Mouse (Mus musculus) v-Abl transformed pro-B cells (cell line): ENCODE results near the gene Acsl5.

ENCODE experiments used
- in situ Hi-C, 2 experiments: fragments of 400-800 bp; cut with MboI; formaldehyde crosslinking; loops; one replicate each; pipeline ENCODE4 v1.15.1; 2025; ENCODE audit not compliant: unreplicated experiment in 2 of 2

Acsl5 gene

DNA sequence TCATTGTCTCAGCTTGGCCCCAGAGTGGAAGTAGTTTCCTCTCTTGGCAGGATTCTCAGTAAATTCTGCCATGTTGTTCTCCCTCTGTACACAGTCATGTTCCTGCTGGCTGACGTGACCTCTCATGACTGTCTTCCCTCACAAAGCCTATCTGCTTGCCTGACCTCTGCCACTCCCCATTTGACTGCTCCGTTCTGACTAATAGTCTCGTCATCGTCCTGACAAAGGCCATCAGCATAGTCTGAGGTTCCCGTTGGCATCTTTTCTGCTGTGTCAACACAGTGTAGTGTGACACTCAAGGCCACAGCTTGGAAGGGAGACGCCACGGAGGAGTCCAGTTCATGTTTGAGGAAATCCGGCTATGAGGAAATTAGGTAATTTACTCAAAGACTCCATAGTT is 19.6 kb upstream of the Acsl5 start:
- in situ Hi-C loops = loop anchor here in 1 of 2 experiments (25.0 kb wide), 1 partner anchor 630 kb away; no protein-coding TSS in a partner anchor

DNA sequence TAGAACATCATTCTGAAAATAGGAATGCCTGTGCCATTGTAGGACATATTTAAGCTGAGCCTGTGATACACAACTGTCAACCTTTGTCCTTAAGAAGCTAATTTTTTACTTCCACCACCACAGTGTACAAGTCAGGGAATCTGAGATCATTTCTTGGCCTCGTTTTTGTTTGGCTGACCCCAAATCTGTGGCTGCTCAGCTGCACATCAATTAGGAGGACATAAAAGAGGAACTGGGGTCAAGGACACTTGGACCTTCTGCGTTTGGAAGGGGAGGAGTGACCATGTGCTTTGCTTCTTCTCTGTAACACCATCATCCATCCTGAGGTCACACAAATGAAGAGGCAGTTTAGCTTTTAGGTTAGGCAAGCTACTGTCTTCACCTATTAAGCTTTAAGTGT is 15.7 kb upstream of the Acsl5 start:
- in situ Hi-C loops = loop anchor here in 1 of 2 experiments (25.0 kb wide), 1 partner anchor 626 kb away; no protein-coding TSS in a partner anchor

DNA sequence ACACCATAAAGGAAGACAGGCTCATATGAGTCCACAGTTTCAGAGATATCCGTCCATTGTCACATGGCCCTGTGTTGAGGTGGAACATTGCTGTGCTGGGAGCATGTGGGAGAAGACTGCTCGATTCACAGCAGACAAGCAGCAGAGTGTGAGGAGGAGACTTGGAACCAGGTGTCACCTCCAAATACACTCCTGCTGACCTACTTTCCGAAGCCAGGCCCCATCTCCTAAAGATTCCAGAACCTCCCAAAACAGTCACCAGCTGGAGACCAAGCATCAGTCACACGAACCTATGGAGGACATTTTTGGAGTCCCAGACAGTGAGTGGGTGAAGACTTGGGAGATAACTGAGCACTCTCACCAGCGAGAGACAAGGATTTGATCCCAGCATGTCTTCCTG is 15.2 kb upstream of the Acsl5 start:
- in situ Hi-C loops = loop anchor here in 1 of 2 experiments (25.0 kb wide), 1 partner anchor 626 kb away; no protein-coding TSS in a partner anchor

DNA sequence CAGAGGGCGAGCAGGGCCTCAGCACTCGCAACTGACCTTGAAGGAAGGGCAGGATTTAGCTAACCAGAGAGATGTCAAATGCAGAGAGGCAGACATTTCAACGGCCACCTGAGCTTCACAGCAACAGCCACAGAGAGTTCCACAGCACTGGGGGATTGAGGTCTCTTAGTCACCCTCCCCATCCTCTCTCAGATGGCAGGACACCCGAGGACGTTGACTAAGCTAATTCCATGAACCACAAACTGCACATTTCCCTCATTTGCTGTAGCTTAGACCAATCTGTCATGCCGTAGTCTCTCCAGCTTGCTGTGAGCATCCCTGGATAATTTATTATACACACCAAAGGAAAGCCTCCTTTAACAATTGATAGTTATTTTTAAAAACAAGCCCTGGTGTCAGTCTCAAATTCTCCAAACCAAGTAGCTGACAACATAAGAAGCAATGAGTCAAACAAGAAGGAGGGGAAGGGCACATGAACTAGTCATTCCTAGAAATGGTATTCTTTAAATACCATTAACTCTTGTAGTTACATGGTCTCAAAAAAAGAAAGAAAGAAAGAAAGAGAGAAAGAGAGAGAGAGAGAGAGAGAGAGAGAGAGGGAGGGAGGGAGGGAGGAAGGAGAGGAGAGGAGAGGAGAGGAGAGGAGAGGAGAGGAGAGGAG is 11.8 kb upstream of the Acsl5 start:
- in situ Hi-C loops = loop anchor here in 1 of 2 experiments (25.0 kb wide), 1 partner anchor 622 kb away; no protein-coding TSS in a partner anchor

DNA sequence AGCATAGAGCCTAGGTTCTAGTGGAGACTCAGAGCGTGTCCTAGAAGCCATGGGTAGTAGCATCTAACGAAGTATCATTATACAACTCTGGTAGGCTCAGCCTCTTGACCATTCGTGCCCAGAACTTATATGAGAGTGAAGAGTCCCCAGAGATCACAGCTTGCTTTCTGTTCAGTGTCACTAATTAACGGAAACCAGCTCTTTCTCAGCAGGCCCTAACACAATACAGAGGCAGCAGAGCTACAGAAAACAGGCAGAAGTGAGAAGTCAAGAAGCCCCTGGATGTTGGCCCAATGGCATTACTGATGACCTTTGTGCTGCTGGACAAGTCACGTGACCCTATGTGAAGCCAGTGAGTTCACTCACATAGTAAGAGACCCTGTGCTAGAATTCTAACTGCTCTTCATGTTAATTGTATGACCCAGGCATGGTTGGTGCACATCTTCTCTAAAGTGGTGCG is 10.5 kb upstream of the Acsl5 start, which contains the start of gene Gucy2g:
Gucy2g (minus strand) TSS at position 51 of the 460 bp plus-strand sequence.
- in situ Hi-C loops = loop anchor here in 1 of 2 experiments (25.0 kb wide), 1 partner anchor 621 kb away; no protein-coding TSS in a partner anchor

DNA sequence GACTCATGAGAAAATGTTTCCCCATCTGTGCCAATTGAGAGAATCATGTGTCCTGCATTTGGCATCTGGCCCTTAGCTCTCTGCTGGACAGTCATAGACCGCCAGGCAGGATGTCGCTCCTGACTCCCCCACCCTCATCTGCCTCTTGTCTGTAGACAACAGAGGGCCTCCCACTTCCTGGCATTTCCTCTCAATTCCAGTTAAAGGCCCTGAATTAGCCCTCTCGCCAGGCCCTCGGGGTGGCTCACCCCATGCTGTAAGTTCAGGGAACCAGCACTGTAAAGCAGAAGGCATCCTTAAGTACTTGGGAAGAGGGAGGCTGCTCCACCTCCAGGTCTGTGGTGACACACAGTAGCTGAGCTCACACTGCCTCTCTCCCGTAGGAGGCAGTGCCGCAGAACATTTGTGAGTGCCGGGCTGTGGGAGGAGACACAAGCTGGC is 6.9 kb upstream of the Acsl5 start:
- in situ Hi-C loops = loop anchor here in 1 of 2 experiments (25.0 kb wide), 1 partner anchor 617 kb away; no protein-coding TSS in a partner anchor

DNA sequence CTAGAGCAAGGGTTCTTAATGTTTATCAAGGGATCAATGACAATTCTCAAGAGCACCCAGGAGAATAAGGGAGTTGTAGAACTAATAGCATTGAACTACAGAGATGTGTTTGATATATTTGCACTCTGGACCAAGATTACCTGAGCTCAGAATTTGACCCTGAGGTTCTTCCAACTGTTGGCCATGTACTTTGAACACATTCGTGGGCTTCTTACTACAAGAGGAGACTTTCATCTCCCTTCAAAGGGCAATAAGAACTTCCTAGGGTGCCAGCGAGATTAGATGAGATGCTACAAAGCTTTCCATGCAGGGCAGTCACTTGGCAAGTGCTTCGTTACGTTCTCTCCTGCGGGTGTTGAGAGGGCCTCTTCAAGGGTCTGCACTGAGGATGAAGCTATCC is 4.2 kb upstream of the Acsl5 start:
- in situ Hi-C loops = loop anchor here in 1 of 2 experiments (25.0 kb wide), 1 partner anchor 615 kb away; no protein-coding TSS in a partner anchor

DNA sequence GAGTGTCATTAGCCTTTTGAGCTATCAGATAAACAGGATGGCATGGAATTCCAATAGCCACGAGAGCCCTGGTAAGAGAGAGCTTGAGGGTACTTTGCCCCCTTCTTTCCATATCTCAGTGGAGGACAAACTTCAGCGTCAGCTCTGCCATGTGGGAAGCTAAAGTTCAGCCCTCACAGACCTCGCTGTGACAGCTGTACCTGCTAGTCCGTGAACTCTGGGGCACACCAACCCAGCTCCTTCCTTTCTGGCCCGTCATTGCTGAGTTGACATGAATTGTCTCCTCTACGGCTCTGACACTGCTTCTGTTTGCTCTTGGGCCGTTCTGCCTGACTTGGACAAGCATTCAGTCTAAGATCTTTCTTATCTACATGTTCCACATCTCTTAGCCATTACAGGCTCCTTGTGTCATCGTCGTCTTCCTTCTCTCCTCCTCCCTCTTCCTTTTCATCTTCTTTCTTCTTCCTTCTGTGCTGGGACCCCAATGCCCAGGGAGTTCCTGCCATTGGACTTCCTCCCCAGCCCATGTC is 3.7 kb upstream of the Acsl5 start:
- in situ Hi-C loops = loop anchor here in 1 of 2 experiments (25.0 kb wide), 1 partner anchor 614 kb away; no protein-coding TSS in a partner anchor

DNA sequence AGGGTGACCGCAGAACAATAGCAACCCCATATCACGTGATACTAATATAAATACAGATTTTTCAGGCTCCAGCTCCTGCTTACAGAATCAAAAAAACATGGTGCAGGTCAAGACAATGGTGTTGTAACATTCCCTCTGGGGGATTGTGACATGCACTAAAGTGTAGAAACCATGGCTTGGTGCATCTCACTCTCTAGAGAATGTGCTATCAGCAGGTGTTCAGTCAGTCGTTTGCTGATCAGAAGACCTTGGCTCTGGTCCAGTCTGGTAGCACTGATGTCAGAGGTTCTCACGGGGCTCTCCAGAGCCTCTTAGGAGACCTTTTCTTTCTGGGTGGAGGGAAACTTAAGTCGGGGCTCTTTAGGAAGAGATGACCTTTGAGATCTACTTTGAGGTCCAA is 1.3 kb upstream of the Acsl5 start:
- in situ Hi-C loops = loop anchor here (5.0 to 10.0 kb wide), 2 partner anchors 33 to 54 kb away; no protein-coding TSS in a partner anchor

DNA sequence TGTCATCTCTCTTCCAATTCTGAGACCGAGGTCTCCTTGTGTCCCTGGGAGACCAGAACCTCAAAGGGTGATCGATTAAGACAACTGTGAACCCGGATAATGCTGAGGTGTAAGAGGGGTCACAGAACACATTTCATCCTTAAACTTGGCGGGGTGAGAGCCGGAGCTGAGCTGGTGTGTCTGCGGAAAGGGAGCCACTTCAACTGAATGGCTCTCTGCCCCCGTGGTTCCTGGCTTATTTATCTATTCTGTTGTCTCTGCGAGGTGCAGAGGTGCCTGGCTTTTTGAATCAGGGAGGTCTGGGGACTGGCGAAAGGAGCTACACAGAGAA is 1.5 kb downstream of the Acsl5 start:
- in situ Hi-C loops = loop anchor here (5.0 to 10.0 kb wide), 2 partner anchors 36 to 52 kb away; no protein-coding TSS in a partner anchor

DNA sequence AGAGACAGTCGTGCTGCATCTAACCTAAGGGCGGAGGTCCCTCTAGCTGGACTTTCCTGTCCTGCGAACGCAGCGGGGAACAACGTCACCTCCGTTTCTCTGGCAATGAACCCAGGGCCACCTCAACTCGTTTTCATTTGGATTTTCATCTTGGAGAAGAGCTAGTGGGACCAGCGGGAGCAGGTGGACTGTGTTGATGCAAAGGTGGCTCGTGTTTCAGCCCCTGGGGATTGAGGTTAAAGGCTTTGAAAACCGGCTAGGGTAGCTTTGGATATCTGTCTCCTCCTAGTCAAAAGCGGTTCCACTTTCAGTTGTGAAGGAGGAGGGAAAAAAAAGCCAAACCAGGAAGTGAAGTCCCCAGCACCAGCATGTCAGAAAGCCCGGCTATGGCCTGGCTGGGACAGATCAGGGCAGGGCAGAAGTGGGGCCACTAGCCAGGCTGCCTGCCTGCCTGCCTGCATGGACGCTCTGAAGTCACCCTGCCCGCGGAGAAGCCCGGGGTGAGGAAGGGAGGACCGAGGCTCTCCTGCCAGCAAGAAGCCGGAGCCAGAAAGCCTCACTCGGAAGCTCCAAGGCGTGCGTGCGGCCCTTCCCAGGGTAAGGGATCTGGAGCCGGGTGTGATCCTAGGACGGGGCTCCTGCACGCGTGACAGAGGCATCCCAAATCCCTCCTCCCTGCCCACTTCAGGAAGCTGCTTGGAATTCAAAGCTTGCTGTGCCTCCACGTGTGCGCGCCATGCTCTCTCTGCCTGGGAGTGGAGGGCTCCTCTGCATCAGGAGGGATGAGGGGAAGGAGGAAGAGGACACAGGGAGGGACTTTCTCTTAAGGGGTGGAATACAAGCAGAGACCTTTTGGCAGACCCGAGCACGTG is 2.1 kb downstream of the Acsl5 start:
- in situ Hi-C loops = loop anchor here (5.0 to 10.0 kb wide), 2 partner anchors 37 to 51 kb away; no protein-coding TSS in a partner anchor

DNA sequence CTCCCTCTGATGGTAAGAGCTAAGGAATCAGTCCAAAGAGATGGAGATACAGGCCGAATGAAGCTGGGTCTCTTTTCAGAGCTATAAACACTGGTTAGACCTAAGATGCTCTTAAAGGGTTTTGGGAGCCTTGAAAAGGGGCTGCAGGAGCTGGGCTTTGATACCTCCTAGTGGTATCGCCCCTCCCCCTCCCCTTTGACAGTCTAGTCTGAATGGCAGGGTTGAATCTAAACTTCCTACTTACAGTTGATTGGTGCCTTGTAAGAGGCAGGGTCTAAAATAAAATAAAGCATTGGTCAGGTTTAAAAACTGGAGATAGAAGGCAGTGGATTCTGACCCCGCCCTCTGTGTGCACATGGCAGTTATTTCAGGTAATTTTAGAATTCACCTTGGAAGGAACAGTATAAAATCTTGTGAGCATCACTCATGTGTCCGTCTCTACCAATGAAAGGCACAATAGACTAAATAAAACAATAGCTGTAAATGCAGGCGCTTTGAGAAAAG is 2.8 kb downstream of the Acsl5 start:
- in situ Hi-C loops = loop anchor here (5.0 to 10.0 kb wide), 3 partner anchors 37 to 53 kb away; no protein-coding TSS in a partner anchor

DNA sequence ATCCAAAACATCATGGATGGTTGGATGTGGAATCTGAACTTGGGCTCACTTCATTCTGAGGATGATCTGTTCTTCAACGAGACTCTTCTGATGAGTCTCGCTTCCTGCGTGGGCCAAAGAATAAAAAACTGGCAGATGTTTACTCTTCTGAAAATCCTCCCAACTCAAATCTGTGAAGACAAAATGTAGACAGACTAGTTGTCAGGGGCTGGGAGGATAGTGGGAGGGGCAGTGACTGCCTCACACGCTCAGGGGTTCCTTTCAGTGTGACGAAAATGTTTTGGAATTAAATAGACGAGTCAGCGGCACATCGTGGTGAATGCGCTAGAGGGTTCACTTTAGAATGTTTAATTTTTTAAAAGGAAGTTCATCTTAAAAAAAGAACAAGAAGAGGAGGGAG is 4.4 kb downstream of the Acsl5 start:
- in situ Hi-C loops = loop anchor here (5.0 to 10.0 kb wide), 2 partner anchors 49 to 51 kb away; no protein-coding TSS in a partner anchor

DNA sequence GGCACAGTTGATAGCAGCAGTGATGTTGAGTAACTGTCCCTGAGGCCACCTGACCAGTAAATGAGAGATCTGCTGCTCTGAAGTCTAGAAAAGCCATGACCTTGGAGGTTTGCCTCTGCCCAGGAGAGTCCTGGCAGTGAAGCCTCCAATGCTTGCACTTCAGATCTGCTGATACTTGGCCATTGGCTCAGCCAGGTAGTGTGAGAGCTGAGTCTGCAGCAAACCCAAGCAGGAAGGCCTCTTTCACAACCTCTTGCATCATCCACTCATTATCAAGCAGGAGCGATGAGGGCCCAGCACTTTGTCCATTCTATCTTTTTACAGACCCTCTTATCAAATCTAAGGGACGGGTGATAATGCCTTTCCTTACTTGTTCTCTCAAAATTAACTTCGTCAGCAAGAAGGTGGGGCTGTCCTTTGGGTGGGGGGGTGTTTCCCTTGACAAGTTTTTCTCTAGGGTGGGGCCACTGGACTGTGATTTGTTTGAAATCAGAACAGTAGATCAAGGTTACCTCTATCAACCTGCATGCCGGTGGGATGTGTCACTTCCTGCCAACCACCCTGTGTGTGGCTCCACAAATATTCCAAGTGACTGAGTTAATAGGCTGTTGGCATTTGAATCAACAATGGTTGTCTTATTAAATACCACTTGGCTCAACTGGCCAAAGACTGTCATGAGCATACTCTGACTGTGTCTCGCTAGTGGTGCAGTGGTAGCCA is 6.1 kb downstream of the Acsl5 start:
- in situ Hi-C loops = loop anchor here (5.0 to 10.0 kb wide), 2 partner anchors 47 to 49 kb away; no protein-coding TSS in a partner anchor

DNA sequence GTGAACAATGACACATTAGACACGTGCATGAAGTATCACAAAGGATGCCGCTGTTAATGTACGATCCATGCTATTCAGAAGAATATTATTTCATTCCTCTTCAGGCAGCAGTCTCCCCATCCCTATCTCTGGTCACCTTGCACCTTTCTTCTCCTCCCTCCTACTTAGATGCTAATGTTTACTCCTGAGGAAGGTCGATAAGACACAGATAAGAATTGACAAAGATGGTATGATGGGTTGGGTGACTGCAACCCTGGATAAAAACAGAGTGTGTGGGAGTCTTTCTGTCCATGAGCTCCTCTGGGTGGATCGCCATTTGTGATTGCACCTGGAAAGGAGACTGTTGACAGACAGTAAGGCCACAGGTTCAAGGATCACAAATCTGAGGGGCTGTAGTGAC is 6.8 kb downstream of the Acsl5 start:
- in situ Hi-C loops = loop anchor here (5.0 to 10.0 kb wide), 2 partner anchors 46 to 49 kb away; no protein-coding TSS in a partner anchor

DNA sequence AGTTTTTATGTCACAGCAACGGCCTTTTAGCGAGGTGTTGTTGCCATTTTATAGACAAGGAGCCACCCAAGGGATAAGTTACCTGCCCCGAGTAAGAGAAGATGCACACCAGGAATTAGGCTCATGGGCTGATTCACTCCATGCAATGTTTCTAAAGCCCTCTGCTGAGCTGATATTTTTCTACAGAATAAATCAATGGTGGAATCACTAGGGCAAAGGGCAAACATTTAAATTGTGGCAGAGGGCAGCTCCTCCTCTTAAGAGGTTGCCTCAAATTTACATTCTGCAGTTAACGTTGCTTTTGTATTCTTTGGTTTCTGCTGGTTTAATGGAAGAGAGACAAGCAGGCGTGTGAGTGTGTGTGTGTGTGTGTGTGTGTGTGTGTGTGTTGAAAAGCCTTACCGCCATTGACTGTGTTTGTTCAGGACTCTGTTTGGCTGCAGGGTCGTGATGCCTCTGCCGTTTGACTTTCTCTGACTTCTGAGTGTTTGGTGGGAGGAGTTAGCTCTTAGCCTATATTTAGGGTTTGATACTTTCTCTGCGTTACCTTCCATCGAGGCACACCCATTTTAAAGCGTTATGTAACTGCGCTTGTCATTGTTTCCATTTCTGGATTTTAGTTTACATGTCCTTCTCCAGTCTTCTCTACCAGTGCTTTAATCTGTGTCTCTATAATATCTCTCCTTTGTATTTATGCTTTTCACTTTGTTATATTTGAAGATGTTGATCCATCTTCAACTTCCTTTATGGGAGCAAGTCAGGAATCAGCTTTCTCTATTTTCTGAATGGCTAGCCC is 8.8 kb downstream of the Acsl5 start:
- in situ Hi-C loops = no loop called here

DNA sequence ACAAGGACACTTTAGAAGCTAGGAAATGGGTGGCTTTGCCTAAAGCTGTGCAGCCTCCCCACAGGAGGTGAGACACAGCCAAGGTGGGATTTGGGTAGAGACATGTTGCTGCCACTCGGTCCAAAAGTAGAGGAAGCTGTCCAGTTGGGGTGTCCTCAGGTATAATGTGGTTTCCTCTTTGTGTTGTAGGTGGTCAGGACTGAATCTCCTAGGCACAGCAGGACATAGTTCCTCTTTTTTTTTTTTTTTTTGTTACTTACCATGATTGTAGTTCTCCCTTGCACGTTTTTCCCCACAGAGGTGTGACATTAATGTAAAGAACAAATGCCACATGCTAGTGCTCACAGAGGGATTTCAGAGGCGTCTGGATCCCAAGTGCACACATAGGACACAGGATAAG is 13.5 kb downstream of the Acsl5 start:
- in situ Hi-C loops = no loop called here

DNA sequence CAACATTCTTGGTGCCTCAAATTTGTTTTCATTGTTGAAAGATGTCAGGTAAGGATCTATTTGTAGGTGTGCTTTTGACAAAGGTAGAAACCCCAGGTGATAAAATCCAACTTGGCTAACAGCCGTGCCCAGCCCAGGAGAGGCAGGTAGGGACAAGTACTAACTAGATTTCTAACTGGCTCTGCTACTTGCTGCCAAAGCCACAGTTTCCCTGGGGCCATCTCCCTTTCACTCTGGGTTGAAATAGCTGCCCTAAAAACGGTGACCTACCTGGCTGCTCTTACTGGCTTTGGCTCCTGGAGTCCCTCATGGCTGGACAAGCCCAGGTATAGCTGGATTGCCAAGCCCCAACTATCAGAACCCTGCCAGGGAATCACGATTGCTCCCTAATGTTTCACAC is 15.0 kb downstream of the Acsl5 start:
- in situ Hi-C loops = no loop called here

DNA sequence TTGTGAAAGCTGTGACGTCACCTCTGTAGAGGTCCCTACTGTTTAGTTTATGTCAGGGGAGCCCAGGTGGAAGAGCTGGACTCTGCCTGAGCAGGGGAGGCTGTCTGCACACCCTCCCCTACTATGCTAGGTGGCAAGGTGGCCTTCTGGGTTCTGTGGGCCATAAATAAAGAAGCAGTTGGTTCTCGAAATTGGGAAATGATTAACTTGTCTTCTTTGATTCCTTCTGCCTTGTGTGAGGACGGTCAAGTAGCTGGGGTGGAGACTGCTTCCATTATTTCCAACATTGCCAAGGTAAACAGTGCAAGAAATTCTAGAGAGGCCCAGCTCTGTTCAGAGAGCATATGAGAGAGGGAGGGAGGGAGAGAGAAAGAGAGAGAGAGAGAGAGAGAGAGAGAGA is 16.4 kb downstream of the Acsl5 start:
- in situ Hi-C loops = no loop called here
